Mouse (Mus musculus): ENCODE measurements around the gene Olfr1240.

The Olfr1240 gene

DNA sequence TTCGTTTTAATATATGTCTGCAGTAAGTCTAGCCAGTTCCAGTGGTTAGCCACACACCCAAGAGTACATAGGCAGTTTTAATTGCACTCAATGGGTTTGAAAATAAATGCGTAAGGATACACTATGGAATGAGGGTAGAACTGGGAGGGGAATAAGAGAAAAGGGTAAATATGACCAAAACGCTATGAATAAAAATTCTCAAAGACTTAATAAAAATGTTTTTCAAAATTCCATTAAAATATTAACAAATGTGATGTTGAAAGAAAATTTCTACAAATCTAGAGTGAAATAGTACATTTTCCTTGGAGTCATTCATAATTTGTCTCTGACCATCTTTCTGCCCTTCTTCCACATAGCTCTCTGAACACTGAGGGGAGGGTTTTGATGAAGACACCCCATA is at the start of gene Olfr1240:
Gene Olfr1240, minus strand, starts transcription at position 101 of the 400 bp plus-strand sequence.
- DNase-seq (ENCODE audit: low read depth in 2 of 2, low spot score in 2 of 2), result no peak

DNA sequence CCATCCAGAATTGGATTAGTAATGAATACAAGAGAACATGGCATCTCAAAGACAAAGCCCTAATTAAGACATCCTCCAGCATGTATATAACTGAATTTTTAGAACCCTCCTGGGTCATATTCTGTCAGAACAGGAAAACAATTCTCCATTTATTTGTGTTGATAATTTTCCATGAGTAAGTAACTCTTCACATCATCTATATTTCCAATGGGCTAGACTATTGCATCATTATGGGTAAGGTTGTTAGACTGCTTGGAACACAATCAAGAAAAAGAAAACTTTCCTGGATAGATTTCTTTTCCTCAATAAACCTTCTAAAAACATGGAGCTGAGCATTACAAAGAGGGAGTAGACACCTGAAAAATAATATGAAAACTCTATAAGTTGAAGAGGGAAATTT is 44.2 kb upstream of the Olfr1240 start, which contains the start of gene Olfr1241:
Gene Olfr1241, minus strand, starts transcription at position 101 of the 400 bp plus-strand sequence.
- no peak for DNase-seq (ENCODE audit: low read depth in 2 of 2, low spot score in 2 of 2)

DNA sequence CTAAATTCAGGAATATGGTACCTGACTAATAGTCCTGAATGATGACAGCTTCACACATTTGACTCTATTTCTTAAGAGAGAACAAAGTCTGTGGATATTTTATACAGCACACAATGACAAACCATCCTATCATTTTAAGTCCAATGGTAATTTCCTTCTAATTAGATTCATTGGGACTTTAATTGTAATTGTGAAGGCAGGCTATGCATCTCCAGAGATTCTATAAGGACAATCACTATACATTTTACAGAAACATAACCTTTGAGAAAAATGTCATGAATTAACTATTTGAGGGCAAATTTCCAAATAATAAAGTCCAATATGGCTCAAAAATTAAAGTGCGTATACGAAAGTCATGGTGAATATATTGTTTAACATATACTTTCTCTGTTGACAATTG is 22.5 kb downstream of the Olfr1240 start, which contains the start of gene Olfr1239:
Gene Olfr1239, minus strand, starts transcription at position 101 of the 400 bp plus-strand sequence.
- DNase-seq (ENCODE audit: low read depth in 2 of 2, low spot score in 2 of 2), result no peak

DNA sequence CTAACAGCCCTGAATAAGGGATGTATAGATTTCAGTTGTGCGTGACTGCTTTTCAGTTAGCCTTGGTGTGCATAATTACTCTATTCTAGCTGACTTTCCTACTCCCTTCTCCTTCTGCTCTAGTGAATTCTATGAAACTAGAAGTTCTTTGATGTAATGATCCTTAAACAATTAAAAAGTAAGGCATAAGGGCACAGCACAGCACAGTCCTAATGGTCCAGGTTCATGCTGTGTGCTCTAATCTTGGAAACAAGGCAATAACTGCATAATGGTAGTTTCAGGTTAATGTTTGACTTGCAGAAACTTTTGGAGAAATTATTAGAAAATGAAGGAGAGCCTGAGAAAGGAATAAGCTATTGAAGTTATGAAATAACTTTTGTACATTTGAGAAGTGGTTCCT is 28.2 kb downstream of the Olfr1240 start:
- no peak for DNase-seq (ENCODE audit: low read depth in 2 of 2, low spot score in 2 of 2)

DNA sequence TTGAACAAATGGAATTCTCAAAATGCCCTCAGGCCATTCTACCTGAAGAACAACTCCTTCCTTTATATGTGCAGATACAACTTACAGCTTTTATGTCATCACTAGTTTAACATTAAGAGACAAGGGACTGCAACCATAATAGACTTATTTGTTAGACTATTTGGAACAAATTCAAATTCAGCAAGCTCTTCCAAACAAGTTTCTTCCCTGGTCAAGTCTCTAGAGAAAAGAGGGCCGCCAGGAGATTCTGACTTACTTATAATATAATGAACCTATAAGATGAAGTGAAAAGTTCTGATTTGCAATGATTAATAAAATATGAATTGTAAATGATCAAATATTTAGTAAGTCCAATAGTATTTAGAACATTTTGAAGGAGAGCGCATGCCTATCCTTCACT is 33.2 kb downstream of the Olfr1240 start, which contains the start of gene Olfr1238:
Gene Olfr1238, minus strand, starts transcription at position 101 of the 400 bp plus-strand sequence.
- no peak for DNase-seq (ENCODE audit: low read depth in 2 of 2, low spot score in 2 of 2)

DNA sequence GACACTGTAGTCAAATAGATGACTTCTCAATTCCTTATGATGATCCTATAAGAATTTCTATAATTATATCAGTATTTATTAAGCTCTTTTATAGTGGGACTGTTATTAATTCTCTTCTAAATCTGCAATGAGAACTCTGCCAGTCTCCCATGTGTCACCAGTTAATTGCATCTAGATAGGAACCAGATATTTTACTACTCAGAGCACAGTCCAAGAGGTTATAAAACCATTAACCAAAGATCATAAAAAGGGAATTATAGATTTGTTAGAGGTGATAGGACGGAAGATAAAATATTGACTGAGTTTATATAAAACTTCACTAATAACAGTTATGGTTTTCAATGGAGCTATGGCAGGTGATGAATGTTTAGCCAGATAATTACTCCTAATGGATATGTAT is 41.9 kb downstream of the Olfr1240 start:
- no peak for DNase-seq (ENCODE audit: low read depth in 2 of 2, low spot score in 2 of 2)

Measured in CD8-positive naive resting alpha-beta T cell, adult 2 months (primary cell).